Mouse (Mus musculus) myocyte (in vitro differentiated cells): ENCODE measurements around the gene Srsf7.

ENCODE experiments used
- CEBPB ChIP-seq: IDR thresholded peaks from 2 replicates; pipeline ENCODE4 v1.6.1; 2011; ENCODE audit warnings: mild to moderate bottlenecking, moderate library complexity; ENCODE audit not compliant: poor library complexity, insufficient read depth, severe bottlenecking
- E2F4 ChIP-seq: IDR thresholded peaks from one replicate; pipeline ENCODE4 v1.6.1; 2011; ENCODE audit warnings: mild to moderate bottlenecking, control low read depth, moderate library complexity; ENCODE audit not compliant: insufficient read depth
- MAX ChIP-seq: IDR thresholded peaks from one replicate; pipeline ENCODE4 v1.6.1; 2011; ENCODE audit warnings: low read depth, mild to moderate bottlenecking, control low read depth
- MYOD1 ChIP-seq, 3 experiments: IDR thresholded peaks; one replicate each; pipeline ENCODE4 v1.6.1; 2011; ENCODE audit warnings: control low read depth in 2 of 3, low read depth in 2 of 3, mild to moderate bottlenecking in 2 of 3, moderate library complexity in 1 of 3; ENCODE audit not compliant: insufficient read length in 2 of 3, control insufficient read depth in 1 of 3
- MYOG ChIP-seq, 3 experiments: IDR thresholded peaks; one replicate each; pipeline ENCODE4 v1.6.1; 2011; ENCODE audit warnings: control low read depth in 2 of 3, low read depth in 2 of 3, mild to moderate bottlenecking in 2 of 3; ENCODE audit not compliant: insufficient read length in 2 of 3, control insufficient read depth in 1 of 3, insufficient read depth in 1 of 3
- POLR2A ChIP-seq: IDR thresholded peaks from one replicate; pipeline ENCODE4 v1.6.1; 2011; ENCODE audit warnings: low read depth, mild to moderate bottlenecking, control low read depth, moderate library complexity; ENCODE audit not compliant: insufficient read length
- REST ChIP-seq: IDR thresholded peaks from one replicate; pipeline ENCODE4 v1.6.1; 2011; ENCODE audit warnings: mild to moderate bottlenecking, control low read depth, moderate library complexity; ENCODE audit not compliant: insufficient read depth, insufficient read length
- SRF ChIP-seq: IDR thresholded peaks from one replicate; pipeline ENCODE4 v1.6.1; 2011; ENCODE audit warnings: low read depth; ENCODE audit not compliant: control insufficient read depth, insufficient read length
- TCF12 ChIP-seq: IDR thresholded peaks from one replicate; pipeline ENCODE4 v1.6.1; 2011; ENCODE audit warnings: mild to moderate bottlenecking, control low read depth; ENCODE audit not compliant: poor library complexity, insufficient read depth, severe bottlenecking
- TCF3 ChIP-seq: IDR thresholded peaks from one replicate; pipeline ENCODE4 v1.6.1; 2011; ENCODE audit warnings: low read depth, control low read depth; ENCODE audit not compliant: insufficient read length
- USF1 ChIP-seq: IDR thresholded peaks from one replicate; pipeline ENCODE4 v1.6.1; 2011; ENCODE audit warnings: low read depth, mild to moderate bottlenecking, control low read depth, moderate library complexity

- TF ChIP-seq E2F4, result no peak
- no peak for TF ChIP-seq TCF3
- no peak for TF ChIP-seq CEBPB
- no peak for TF ChIP-seq POLR2A
- TF ChIP-seq TCF12, result no peak
- TF ChIP-seq REST, result no peak
- no peak for TF ChIP-seq MYOD1 (IDR thresholded peaks at IDR 0.05; ENCODE audit: control insufficient read depth in 1 of 3, insufficient read length in 2 of 3, low read depth in 2 of 3)
- no peak for TF ChIP-seq MYOG (IDR thresholded peaks at IDR 0.05; ENCODE audit: control insufficient read depth in 1 of 3, insufficient read depth in 1 of 3, insufficient read length in 2 of 3, low read depth in 2 of 3)
- no peak for TF ChIP-seq SRF
- no peak for TF ChIP-seq USF1
- no peak for TF ChIP-seq MAX
Measured at GRCm38 (mm10) chr17:80175386-80175739, 31.7 kb downstream of the Srsf7 start.
